Mouse (Mus musculus): ENCODE data around the gene Hist1h3e. TPM values are rescaled to one million over a fixed set of nuclear protein-coding genes. Genes with fewer than 3 reads are reported as not detected.
"Not testable (repeated sequence)": the region's sequence is repeated elsewhere in the genome, so short reads cannot be mapped to it uniquely, and the experiment has no call there.

Gene Hist1h3e
- polyA plus RNA-seq, 1 experiment from 2014 or later: 3.5 TPM

- Histone ChIP-seq H3K36me3 (no peaks in the 10 kb centered on the region), H3K4me1 (peaks cover 29% of the 10 kb centered on the region), H3K9me3 (no peaks in the 10 kb centered on the region), H3K4me3 (peak overlapping the region; percentile 67), H3K27me3 (ENCODE audit: insufficient read depth, poor library complexity, severe bottlenecking) (no peaks in the 10 kb centered on the region), H3K27ac (peak overlapping the region; percentile 95)
- WGBS: 28% methylated on average over 7 of the region's 7 CpGs
- no peak for DNase-seq (ENCODE audit: low spot score)
These were observed 25.9 kb downstream of the Hist1h3e start for GRCm38 (mm10) chr13:23536076-23536822.

- not testable (repeated sequence) for H3K27me3 ChIP-seq (ENCODE audit: insufficient read depth, poor library complexity, severe bottlenecking); H3K9me3 ChIP-seq; H3K36me3 ChIP-seq
- Histone ChIP-seq H3K4me3 (peak within 1 kb of the TSS; percentile 67), H3K4me1 (peaks cover 29% of the 10 kb centered on the region), H3K27ac (peak within 1 kb of the TSS; percentile 95)
- DNase-seq (ENCODE audit: low spot score): peak; percentile 98
- WGBS: under 1% methylated on average over 53 of the region's 62 CpGs
These were observed 26.8 kb downstream of the Hist1h3e start, which contains the start of gene Hist1h3g for GRCm38 (mm10) chr13:23535137-23536075. Gene Hist1h3g (plus strand): TSS chr13:23535422.

- DNase-seq (ENCODE audit: low spot score): no peak
- H3K9me3 ChIP-seq: no peaks in the 10 kb centered on the region
- H3K36me3 ChIP-seq: no peaks in the 10 kb centered on the region
- peaks cover 29% of the 10 kb centered on the region for H3K4me1 ChIP-seq
- H3K27ac ChIP-seq: peak overlapping the region; percentile 95
- H3K4me3 ChIP-seq: peak overlapping the region; percentile 67
- WGBS: 3% methylated on average over 15 of the region's 15 CpGs
- H3K27me3 ChIP-seq (ENCODE audit: insufficient read depth, poor library complexity, severe bottlenecking): no peaks in the 10 kb centered on the region
These were observed 27.6 kb downstream of the Hist1h3e start for GRCm38 (mm10) chr13:23534368-23535131.

GRCm38 (mm10) chr13:23533560-23534367 is 28.4 kb downstream of the Hist1h3e start, which contains the start of gene Hist1h2af:
Gene Hist1h2af (plus strand): TSS chr13:23533906.
- not testable (repeated sequence) for H3K36me3 ChIP-seq; H3K9me3 ChIP-seq; H3K27me3 ChIP-seq (ENCODE audit: insufficient read depth, poor library complexity, severe bottlenecking)
- WGBS: 1% methylated on average over 26 of the region's 53 CpGs
- Histone ChIP-seq H3K4me3 (peak within 1 kb of the TSS; percentile 67), H3K4me1 (peaks cover 32% of the 10 kb centered on the region), H3K27ac (peak within 1 kb of the TSS; percentile 95)
- peak; percentile 94 for DNase-seq (ENCODE audit: low spot score)

DNA sequence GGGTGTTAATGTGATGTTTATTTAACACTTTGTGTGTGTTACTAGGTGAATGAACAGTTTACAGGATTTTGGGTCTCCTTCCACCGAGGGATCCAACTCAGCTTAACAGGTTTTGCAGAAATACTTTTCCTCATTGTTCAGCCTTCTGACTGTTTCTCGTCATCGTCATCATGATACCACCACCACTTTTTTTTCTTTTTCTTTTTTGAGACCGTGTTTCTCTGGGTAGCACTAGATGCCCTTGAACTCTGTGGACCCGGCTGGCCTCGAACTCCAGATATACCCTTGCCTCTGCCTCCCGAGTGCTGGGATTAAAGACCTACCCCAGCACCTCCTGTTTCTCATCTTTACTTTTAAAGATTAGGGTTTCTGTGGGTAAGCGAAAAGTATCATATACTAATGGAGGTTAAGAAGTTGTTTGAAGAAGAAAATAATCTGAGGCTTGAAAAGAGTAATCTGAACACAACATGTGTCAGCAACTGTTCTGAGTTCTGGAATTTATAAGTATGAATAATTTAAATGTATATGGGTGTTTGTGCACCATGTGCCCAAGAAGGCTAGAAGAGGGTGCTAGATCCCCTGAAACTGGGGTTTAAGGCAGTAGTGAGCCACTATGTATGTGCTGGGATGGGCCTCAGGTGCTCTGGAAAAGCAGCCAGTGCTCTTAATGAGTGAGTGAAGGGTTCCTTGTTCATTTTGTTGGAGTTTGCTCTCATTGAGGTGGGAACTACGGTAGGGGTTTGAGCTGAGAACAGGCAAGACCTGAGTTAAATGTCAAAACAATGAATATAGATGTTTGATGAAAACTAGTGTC is 29.7 kb downstream of the Hist1h3e start:
- Histone ChIP-seq H3K27ac (peak overlapping the region; percentile 95), H3K9me3 (no peaks in the 10 kb centered on the region), H3K27me3 (ENCODE audit: insufficient read depth, poor library complexity, severe bottlenecking) (no peaks in the 10 kb centered on the region), H3K4me3 (peak overlapping the region; percentile 67), H3K4me1 (peaks cover 32% of the 10 kb centered on the region), H3K36me3 (no peaks in the 10 kb centered on the region)
- 27% methylated on average over 9 of the region's 9 CpGs for WGBS
- no peak for DNase-seq (ENCODE audit: low spot score)

GRCm38 (mm10) chr13:23530901-23531875 is 31.0 kb downstream of the Hist1h3e start, which contains the start of gene Hist1h4h:
Gene Hist1h4h (plus strand): TSS chr13:23531050.
- peak within 1 kb of the TSS; percentile 95 for H3K27ac ChIP-seq
- WGBS: under 1% methylated on average over 63 of the region's 70 CpGs
- DNase-seq (ENCODE audit: low spot score): peak; percentile 98
- no peaks in the 10 kb centered on the region for H3K9me3 ChIP-seq
- H3K4me3 ChIP-seq: peak within 1 kb of the TSS; percentile 67
- no peaks in the 10 kb centered on the region for H3K27me3 ChIP-seq (ENCODE audit: insufficient read depth, poor library complexity, severe bottlenecking)
- H3K4me1 ChIP-seq: peaks cover 21% of the 10 kb centered on the region
- no peaks in the 10 kb centered on the region for H3K36me3 ChIP-seq

GRCm38 (mm10) chr13:23530181-23530900 is 31.8 kb downstream of the Hist1h3e start:
- peaks cover 20% of the 10 kb centered on the region for H3K4me1 ChIP-seq
- no peaks in the 10 kb centered on the region for H3K36me3 ChIP-seq
- H3K9me3 ChIP-seq: no peaks in the 10 kb centered on the region
- H3K4me3 ChIP-seq: peak overlapping the region; percentile 67
- peak overlapping the region; percentile 95 for H3K27ac ChIP-seq
- no peak for DNase-seq (ENCODE audit: low spot score)
- no peaks in the 10 kb centered on the region for H3K27me3 ChIP-seq (ENCODE audit: insufficient read depth, poor library complexity, severe bottlenecking)
- under 1% methylated on average over 20 of the region's 20 CpGs for WGBS

GRCm38 (mm10) chr13:23529480-23530165 is 32.5 kb downstream of the Hist1h3e start:
- H3K27me3 ChIP-seq (ENCODE audit: insufficient read depth, poor library complexity, severe bottlenecking): no peaks in the 10 kb centered on the region
- peak overlapping the region; percentile 67 for H3K4me3 ChIP-seq
- DNase-seq (ENCODE audit: low spot score): no peak
- peaks cover 18% of the 10 kb centered on the region for H3K4me1 ChIP-seq
- no peaks in the 10 kb centered on the region for H3K9me3 ChIP-seq
- WGBS: 32% methylated on average over 2 of the region's 2 CpGs
- H3K36me3 ChIP-seq: no peaks in the 10 kb centered on the region
- peak overlapping the region; percentile 95 for H3K27ac ChIP-seq

DNA sequence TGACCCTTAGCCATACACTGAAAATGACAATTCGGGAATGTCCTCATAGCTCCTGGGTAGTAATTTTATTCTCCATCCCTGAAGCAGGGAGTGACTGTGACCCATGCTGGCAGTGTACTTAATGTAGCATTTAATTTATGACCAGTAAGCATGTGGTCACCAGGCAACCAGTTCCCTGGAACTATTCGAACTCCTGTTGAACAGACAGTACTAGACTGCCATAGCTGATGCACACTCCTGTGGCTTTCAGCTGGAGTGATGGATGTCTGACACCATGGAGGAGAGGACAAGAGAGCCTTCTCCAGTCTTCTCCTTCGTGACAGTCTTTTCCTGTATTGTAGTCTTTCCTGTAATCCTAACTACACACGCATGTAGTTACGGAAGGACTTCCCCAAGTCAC is 33.2 kb downstream of the Hist1h3e start:
- no peaks in the 10 kb centered on the region for H3K36me3 ChIP-seq
- H3K4me1 ChIP-seq: peaks cover 15% of the 10 kb centered on the region
- no peak for DNase-seq (ENCODE audit: low spot score)
- peak overlapping the region; percentile 59; the same call in 1 of the 2 replicates for H3K27ac ChIP-seq
- H3K27me3 ChIP-seq (ENCODE audit: insufficient read depth, poor library complexity, severe bottlenecking): no peaks in the 10 kb centered on the region
- 88% methylated on average over 5 of the region's 5 CpGs for WGBS
- H3K4me3 ChIP-seq: peak overlapping the region; percentile 18; the same call in 1 of the 2 replicates
- H3K9me3 ChIP-seq: no peaks in the 10 kb centered on the region
